Mouse (Mus musculus) megakaryocyte, embryonic 14.5 days (primary cell): ENCODE measurements around the gene Gm20388.

Source experiments
- FLI1 ChIP-seq: IDR thresholded peaks from 2 replicates; pipeline ENCODE4 v1.6.1; 2012; ENCODE audit warnings: low read length, inconsistent platforms, mixed read lengths
- GATA1 ChIP-seq: IDR thresholded peaks from 3 replicates; pipeline ENCODE4 v1.6.1; 2012; ENCODE audit warnings: mixed read lengths, low read length, inconsistent platforms, borderline replicate concordance

- no peak for TF ChIP-seq GATA1
- no peak for TF ChIP-seq FLI1
Measured at GRCm38 (mm10) chr8:121698615-121699101, 1788.0 kb downstream of the Gm20388 start.
